Comparison of ENCODE assay signal across 16 mouse cellular contexts in the genomic region with DNA sequence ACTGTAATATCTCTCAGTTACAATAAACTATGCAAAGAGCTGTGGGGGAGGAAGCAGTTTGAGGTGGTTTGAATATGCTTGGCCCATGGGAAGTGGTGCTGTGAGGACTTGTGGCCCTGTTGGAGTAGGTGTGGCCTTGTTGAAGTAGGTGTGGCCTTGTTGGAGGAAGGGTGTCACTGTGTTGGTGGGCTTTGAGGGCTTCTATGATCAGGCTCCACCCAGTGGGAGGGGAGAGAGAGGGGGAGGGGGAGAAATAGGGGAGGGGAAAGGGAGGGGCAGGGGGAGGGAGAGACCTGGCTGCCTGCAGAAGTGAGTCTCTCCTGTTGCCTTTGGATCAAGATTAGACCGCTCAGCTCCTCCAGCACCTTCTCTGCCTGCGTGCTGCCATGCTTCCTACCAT.
"Had no signal": no experiment of that assay in that cellular context is flagged by ENCODE, and none has a peak within 500 bp of the region (broad histone marks: within the 10 kb centered on the region; RNA-seq: fewer than 3 reads in every experiment).

No protein-coding gene starts in this region.

- DNase-seq: lung, adult 18-20 months; lung, embryonic 14.5 days; lung, postnatal 10 days; lung, postnatal 4 days; retina, postnatal 1 day; right cerebral cortex, adult 18-20 months; right cerebral cortex, postnatal 25 days; right cerebral cortex, postnatal 4 days; spleen, adult 18-20 months; thymus, adult 18-20 months; thymus, postnatal 14 days; thymus, postnatal 36 days had no signal

- H3K36me3 ChIP-seq: midbrain, embryonic 10.5 days; midbrain, embryonic 13.5 days; midbrain, embryonic 15.5 days; neural tube, embryonic 12.5 days had no signal

- H3K9me3 ChIP-seq: midbrain, embryonic 10.5 days; midbrain, embryonic 13.5 days; midbrain, embryonic 15.5 days; neural tube, embryonic 12.5 days had no signal

- H3K27me3 ChIP-seq: midbrain, embryonic 13.5 days; midbrain, embryonic 15.5 days; neural tube, embryonic 12.5 days had no signal

- H3K27ac ChIP-seq: midbrain, embryonic 10.5 days; midbrain, embryonic 13.5 days; midbrain, embryonic 15.5 days; neural tube, embryonic 12.5 days had no signal

- H3K4me1 ChIP-seq: midbrain, embryonic 13.5 days; midbrain, embryonic 15.5 days had no signal

- H3K9ac ChIP-seq: lung, embryonic 14.5 days; midbrain, embryonic 13.5 days; midbrain, embryonic 15.5 days; neural tube, embryonic 12.5 days had no signal

- H3K4me3 ChIP-seq: midbrain, embryonic 10.5 days; midbrain, embryonic 13.5 days; midbrain, embryonic 15.5 days; neural tube, embryonic 12.5 days had no signal
